Mouse (Mus musculus) heart, embryonic 14.5 days (tissue): ENCODE measurements at regions not wholly inside any gene's neighbourhood (a gene's known extent, or its start where the extent isn't known, plus 50 kb on each side); places are given as distances from the start of the nearest gene placed in this dataset.

Experiments used
- ATAC-seq: fragments of 200-750 bp; cut with Nextera tagmentation; 2 replicates; pipeline ENCODE4 v1.8.0; 2017; ENCODE audit warnings: low read depth, moderate TSS enrichment; ENCODE audit not compliant: insufficient number of reproducible peaks, insufficient read depth, low FRiP score
- H3K27ac ChIP-seq, 2 experiments: fragments of 200-500 bp in 1 of 2; fragments of 300-500 bp in 1 of 2; sonication (generic) in 1 of 2; replicated peaks in 1 of 2; 2 replicates each; pipeline ENCODE4 v1.5.1; 2012 to 2014; ENCODE audit warnings: low read depth in 2 of 2, low read length in 2 of 2, control low read depth in 1 of 2, mild to moderate bottlenecking in 1 of 2, mixed read lengths in 1 of 2; ENCODE audit not compliant: control insufficient read depth in 1 of 2, insufficient read depth in 1 of 2
- H3K27me3 ChIP-seq: fragments of 300-500 bp; sonication (generic); 2 replicates; pipeline ENCODE4 v1.6.1; 2014; ENCODE audit warnings: mild to moderate bottlenecking, low read length, control low read depth; ENCODE audit not compliant: control insufficient read depth, insufficient read depth
- H3K36me3 ChIP-seq: fragments of 300-500 bp; sonication (generic); 2 replicates; pipeline ENCODE4 v1.6.1; 2014; ENCODE audit warnings: mild to moderate bottlenecking, control low read depth, low read length, mixed read lengths; ENCODE audit not compliant: control insufficient read depth, insufficient read depth
- H3K4me1 ChIP-seq, 2 experiments: fragments of 200-500 bp in 1 of 2; fragments of 300-500 bp in 1 of 2; sonication (generic) in 1 of 2; 2 replicates each; pipeline ENCODE4 v1.6.1; 2012 to 2014; ENCODE audit warnings: low read length in 2 of 2, control low read depth in 1 of 2, mixed read lengths in 1 of 2; ENCODE audit not compliant: control insufficient read depth in 2 of 2, insufficient read depth in 2 of 2
- H3K4me2 ChIP-seq: fragments of 300-500 bp; sonication (generic); 2 replicates; pipeline ENCODE4 v1.6.1; 2014; ENCODE audit warnings: mild to moderate bottlenecking, low read length
- H3K4me3 ChIP-seq, 2 experiments: fragments of 200-500 bp in 1 of 2; fragments of 300-500 bp in 1 of 2; sonication (generic) in 1 of 2; 2 replicates each; pipeline ENCODE4 v1.5.1; 2012 to 2014; ENCODE audit warnings: low read length in 2 of 2, mild to moderate bottlenecking in 2 of 2, control low read depth in 1 of 2, low read depth in 1 of 2, moderate library complexity in 1 of 2; ENCODE audit not compliant: control insufficient read depth in 1 of 2, insufficient read depth in 1 of 2
- H3K9ac ChIP-seq: fragments of 300-500 bp; sonication (generic); 2 replicates; pipeline ENCODE4 v1.6.1; 2014; ENCODE audit warnings: mild to moderate bottlenecking, low read length
- H3K9me3 ChIP-seq: fragments of 300-500 bp; sonication (generic); 2 replicates; pipeline ENCODE4 v1.6.1; 2016; ENCODE audit warnings: low read length, control low read depth; ENCODE audit not compliant: control insufficient read depth
- WGBS: fragments of 180-500 bp; shearing (Covaris S2); extraction: QIAGEN DNeasy Blood & Tissue Kit; methylation state at CpG from one replicate; pipeline ENCODE4 v1.1.7; 2014; 5-methylcytosine and 5-hydroxymethylcytosine counted together

DNA sequence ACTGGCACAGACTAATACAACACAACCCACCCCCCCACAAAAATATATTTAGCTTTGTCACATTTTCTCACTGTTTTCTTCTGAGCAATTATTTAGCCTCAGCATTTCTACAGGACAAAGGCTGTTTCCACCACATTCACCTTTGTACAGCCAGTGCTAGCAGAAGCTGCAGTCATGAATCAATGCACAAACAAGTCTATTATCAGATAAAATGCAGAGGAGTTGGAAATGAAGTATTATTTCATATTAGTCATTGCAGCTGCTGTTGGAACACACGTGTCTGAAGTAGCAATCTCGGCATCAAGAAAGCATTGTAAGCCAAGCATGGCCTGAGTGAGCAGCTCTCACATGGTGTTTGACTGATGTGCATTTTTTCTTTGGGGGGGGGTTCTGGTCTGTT, 212.9 kb downstream of the Emp1 start:
- Histone ChIP-seq H3K9me3 (no peaks in the 10 kb centered on the region), H3K4me2 (no peak overlapping the region), H3K36me3 (no peaks in the 10 kb centered on the region), H3K4me1 (no peaks in the 10 kb centered on the region), H3K9ac (no peak overlapping the region), H3K4me3 (no peak overlapping the region), H3K27me3 (no peaks in the 10 kb centered on the region), H3K27ac (no peak overlapping the region)
- ATAC-seq = no peak
- 81% methylated on average over 2 of the region's 2 CpGs for WGBS

DNA sequence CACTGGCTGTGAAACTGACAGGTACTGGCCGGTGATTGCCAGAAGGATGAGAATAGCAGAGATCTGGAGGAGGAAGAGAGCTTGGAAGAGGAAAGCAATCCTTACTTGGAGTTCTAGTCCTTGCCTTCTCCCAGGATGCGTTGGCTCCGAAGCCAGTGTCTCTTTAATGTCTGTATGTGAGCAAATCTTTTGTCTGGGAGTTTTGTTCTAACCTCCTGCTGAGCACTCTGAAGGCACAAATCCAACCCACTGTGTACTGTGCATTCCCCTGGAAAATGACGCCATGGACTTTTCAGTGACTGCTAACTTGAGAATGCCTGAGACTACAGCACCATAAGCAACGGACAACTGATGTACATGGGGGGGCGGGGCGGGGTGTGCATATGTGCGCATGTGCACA, 216.4 kb downstream of the Emp1 start:
- WGBS = 91% methylated on average over 8 of the region's 8 CpGs
- no peak overlapping the region for H3K4me2 ChIP-seq
- H3K36me3 ChIP-seq = no peaks in the 10 kb centered on the region
- no peak overlapping the region for H3K9ac ChIP-seq
- H3K27me3 ChIP-seq = no peaks in the 10 kb centered on the region
- no peak for ATAC-seq
- no peaks in the 10 kb centered on the region for H3K9me3 ChIP-seq
- H3K27ac ChIP-seq = no peak overlapping the region
- H3K4me3 ChIP-seq = no peak overlapping the region
- H3K4me1 ChIP-seq = no peaks in the 10 kb centered on the region

DNA sequence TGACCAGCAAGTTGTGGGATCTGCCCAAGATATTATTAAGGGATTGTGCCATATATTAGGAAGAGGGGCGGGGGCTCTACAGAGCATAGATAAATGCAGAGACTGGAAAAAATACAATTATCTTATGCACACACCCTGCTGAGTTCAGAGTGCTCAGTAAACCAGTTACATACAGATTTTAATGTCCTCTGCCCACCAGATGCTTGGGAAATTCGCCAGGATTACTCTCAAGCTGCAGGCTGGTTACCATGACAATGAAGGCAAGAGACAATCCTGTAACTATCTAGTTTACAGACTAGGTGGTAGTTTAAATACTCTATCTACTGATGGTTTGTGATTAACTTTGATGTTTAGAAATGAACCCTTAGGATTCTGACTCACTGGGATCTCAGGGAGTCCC, 220.2 kb downstream of the Emp1 start:
- H3K27me3 ChIP-seq = no peaks in the 10 kb centered on the region
- H3K9me3 ChIP-seq = no peaks in the 10 kb centered on the region
- WGBS = 50% methylated on average over 2 of the region's 2 CpGs
- H3K36me3 ChIP-seq = no peaks in the 10 kb centered on the region
- no peak overlapping the region for H3K4me3 ChIP-seq
- no peak overlapping the region for H3K4me2 ChIP-seq
- H3K9ac ChIP-seq = no peak overlapping the region
- ATAC-seq = no peak
- no peaks in the 10 kb centered on the region for H3K4me1 ChIP-seq
- no peak overlapping the region for H3K27ac ChIP-seq

DNA sequence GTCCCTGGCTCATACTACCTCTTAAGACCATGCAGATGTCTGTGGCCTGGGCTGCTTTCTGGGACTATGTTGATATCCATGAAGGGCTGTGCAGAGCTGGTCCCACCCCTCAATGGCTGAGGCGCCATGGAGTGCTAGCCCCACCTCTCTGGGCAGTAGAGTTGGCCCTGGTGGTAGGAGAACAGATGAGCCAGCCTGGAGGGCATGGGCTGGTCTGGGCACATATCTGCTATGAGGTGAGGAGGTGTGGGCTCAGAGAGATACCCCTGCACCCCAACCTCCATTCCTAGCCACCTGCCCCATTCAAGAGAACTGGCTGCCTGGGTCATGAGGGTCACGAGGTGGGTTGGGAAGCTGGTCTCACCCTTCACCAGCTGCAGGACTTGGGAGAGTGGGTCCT, 222.4 kb downstream of the Emp1 start:
- Histone ChIP-seq H3K9me3 (no peaks in the 10 kb centered on the region), H3K27me3 (no peaks in the 10 kb centered on the region), H3K4me3 (no peak overlapping the region), H3K9ac (no peak overlapping the region), H3K36me3 (no peaks in the 10 kb centered on the region), H3K4me2 (no peak overlapping the region), H3K4me1 (no peaks in the 10 kb centered on the region), H3K27ac (no peak overlapping the region)
- no peak for ATAC-seq
- 86% methylated on average over 2 of the region's 2 CpGs for WGBS

DNA sequence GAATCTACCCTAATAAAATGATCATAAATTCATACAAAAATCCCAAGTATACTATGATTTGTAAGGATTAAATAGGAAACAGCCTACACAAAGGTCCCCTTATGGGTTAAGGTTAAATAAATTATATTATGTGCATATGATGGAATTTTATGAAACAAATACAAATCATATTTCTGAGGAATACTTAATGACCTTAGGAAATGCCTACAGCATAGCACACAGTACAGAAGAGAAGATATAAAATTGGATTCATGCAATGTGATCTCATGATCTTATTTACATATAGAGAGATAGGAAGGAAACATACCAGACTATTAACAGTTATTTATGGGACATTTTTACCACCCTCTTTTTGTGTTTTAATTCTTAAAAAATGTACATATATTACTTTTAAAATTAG, 227.7 kb downstream of the Emp1 start:
- Histone ChIP-seq H3K4me2 (no peak overlapping the region), H3K4me3 (no peak overlapping the region), H3K9ac (no peak overlapping the region), H3K4me1 (no peaks in the 10 kb centered on the region), H3K36me3 (no peaks in the 10 kb centered on the region), H3K9me3 (no peaks in the 10 kb centered on the region), H3K27ac (no peak overlapping the region), H3K27me3 (no peaks in the 10 kb centered on the region)
- no peak for ATAC-seq

DNA sequence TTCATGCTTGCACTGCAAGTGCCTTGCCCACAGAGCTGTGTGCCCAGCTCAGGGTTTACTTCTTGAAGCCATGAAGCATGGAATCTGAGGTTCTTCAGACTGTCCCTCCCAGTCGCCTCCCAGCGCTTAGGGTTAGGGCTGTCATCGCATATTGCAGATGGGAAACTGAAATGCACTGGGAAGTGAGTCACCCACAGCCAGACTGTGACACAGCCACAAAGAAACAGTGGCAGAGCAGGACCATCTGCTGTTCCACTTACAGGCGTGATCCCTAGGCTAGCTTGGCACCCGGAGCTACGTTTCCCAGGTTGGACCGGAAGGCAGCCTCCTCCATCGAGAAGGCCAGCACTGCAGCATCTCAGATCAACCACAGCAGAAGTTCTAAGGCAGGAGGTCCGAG, 228.7 kb downstream of the Emp1 start:
- no peaks in the 10 kb centered on the region for H3K9me3 ChIP-seq
- no peak overlapping the region for H3K4me3 ChIP-seq
- H3K27ac ChIP-seq = no peak overlapping the region
- no peaks in the 10 kb centered on the region for H3K27me3 ChIP-seq
- no peak overlapping the region for H3K4me2 ChIP-seq
- WGBS = 74% methylated on average over 9 of the region's 9 CpGs
- H3K9ac ChIP-seq = no peak overlapping the region
- H3K36me3 ChIP-seq = no peaks in the 10 kb centered on the region
- no peak for ATAC-seq
- H3K4me1 ChIP-seq = no peaks in the 10 kb centered on the region

DNA sequence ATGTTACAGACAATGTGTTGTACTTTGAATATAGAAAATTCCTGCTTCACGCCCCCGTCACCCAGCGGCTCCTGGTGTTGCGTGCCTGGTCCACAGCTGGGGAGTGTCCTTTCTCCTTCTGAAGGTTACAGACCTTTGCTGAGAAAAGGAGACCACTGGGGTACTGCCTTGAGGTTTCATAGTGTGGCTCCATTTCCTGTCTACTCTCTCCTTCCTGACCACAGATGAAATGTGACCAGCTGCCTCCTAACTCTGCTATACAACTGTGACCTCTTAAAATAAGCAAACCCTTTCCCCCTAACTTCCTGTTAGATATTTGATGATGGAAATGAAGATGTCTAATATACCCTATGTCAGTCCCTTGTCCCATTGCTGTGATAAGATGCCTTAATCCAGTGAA, 234.0 kb downstream of the Emp1 start:
- WGBS = 87% methylated on average over 4 of the region's 4 CpGs
- no peak overlapping the region for H3K4me3 ChIP-seq
- no peak overlapping the region for H3K4me2 ChIP-seq
- no peak for ATAC-seq
- no peak overlapping the region for H3K27ac ChIP-seq
- no peaks in the 10 kb centered on the region for H3K4me1 ChIP-seq
- H3K36me3 ChIP-seq = no peaks in the 10 kb centered on the region
- no peaks in the 10 kb centered on the region for H3K27me3 ChIP-seq
- H3K9ac ChIP-seq = no peak overlapping the region
- no peaks in the 10 kb centered on the region for H3K9me3 ChIP-seq

DNA sequence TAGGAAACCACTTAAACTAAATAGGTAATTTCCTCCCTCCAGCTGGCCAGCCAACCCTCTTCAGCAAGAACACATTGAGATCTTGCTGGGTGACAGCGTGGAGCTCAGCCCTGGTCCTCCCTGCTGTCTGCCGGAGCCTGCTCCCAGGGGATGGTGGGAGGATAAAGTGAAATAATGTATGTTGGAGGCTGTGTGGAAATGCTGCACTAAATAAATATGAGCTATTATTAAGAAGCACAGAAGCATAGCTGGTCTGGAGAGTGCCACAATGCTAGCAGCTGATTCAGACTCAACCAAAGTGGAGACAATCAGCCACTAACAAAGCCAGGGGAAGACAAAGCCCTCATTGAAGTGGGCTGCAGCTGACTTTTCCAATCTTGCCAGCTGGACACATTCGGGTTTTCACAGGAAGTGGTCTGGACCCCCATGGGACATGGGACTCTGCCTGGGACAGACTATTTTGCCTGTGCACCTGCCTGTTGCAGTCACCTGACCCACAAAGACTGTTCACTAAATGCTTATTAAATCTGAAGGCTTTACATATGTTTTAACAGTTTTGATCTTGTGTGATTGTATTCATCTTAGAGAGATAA, 248.3 kb downstream of the Emp1 start:
- no peak overlapping the region for H3K4me3 ChIP-seq
- WGBS = 50% methylated on average over 3 of the region's 3 CpGs
- no peak for ATAC-seq

More for the DNA sequence above, 248.3 kb downstream of the Emp1 start:
- Histone ChIP-seq H3K27ac (no peak overlapping the region), H3K9me3 (no peaks in the 10 kb centered on the region), H3K27me3 (no peaks in the 10 kb centered on the region), H3K4me2 (no peak overlapping the region), H3K9ac (no peak overlapping the region), H3K36me3 (no peaks in the 10 kb centered on the region), H3K4me1 (peaks cover 3 to 4% of the 10 kb centered on the region in 2 experiments; a peak in 2 of 4 replicates)
